Mouse (Mus musculus) stomach, embryonic 16.5 days (tissue): ENCODE measurements around the gene Mettl3. TPM values are rescaled to one million over a fixed set of nuclear protein-coding genes. Genes with fewer than 3 reads are reported as not detected.
"Not testable (repeated sequence)": the region's sequence is repeated elsewhere in the genome, so short reads cannot be mapped to it uniquely, and the experiment has no call there.

ENCODE experiments used
- ATAC-seq: fragments of 200-750 bp; cut with Nextera tagmentation; 2 replicates; pipeline ENCODE4 v1.8.0; 2017; ENCODE audit warnings: moderate number of reproducible peaks, moderate TSS enrichment; ENCODE audit not compliant: insufficient read depth, low FRiP score
- H3K27ac ChIP-seq: fragments of 300-500 bp; sonication (generic); 2 replicates; pipeline ENCODE4 v1.5.1; 2014; ENCODE audit warnings: low read length
- H3K27me3 ChIP-seq: fragments of 300-500 bp; sonication (generic); 2 replicates; pipeline ENCODE4 v1.6.1; 2014; ENCODE audit warnings: low read length, control low read depth, mixed read lengths; ENCODE audit not compliant: control insufficient read depth, insufficient read depth
- H3K36me3 ChIP-seq: fragments of 300-500 bp; sonication (generic); 2 replicates; pipeline ENCODE4 v1.6.1; 2014; ENCODE audit warnings: low read length; ENCODE audit not compliant: control insufficient read depth, insufficient read depth
- H3K4me1 ChIP-seq: fragments of 300-500 bp; sonication (generic); 2 replicates; pipeline ENCODE4 v1.6.1; 2014; ENCODE audit warnings: low read length, control low read depth, mixed read lengths; ENCODE audit not compliant: control insufficient read depth, insufficient read depth
- H3K4me2 ChIP-seq: fragments of 300-500 bp; sonication (generic); 2 replicates; pipeline ENCODE4 v1.6.1; 2014; ENCODE audit warnings: low read depth, low read length, mixed read lengths
- H3K4me3 ChIP-seq: fragments of 300-500 bp; sonication (generic); replicated peaks from 2 replicates; pipeline ENCODE4 v1.5.1; 2014; ENCODE audit warnings: mild to moderate bottlenecking, low read length
- H3K9ac ChIP-seq: fragments of 300-500 bp; sonication (generic); 2 replicates; pipeline ENCODE4 v1.6.1; 2014; ENCODE audit warnings: low read length
- H3K9me3 ChIP-seq: fragments of 300-500 bp; sonication (generic); replicated peaks from 2 replicates; pipeline ENCODE4 v1.6.1; 2016; ENCODE audit warnings: low read length, control low read depth; ENCODE audit not compliant: control insufficient read depth
- WGBS: fragments of 180-500 bp; shearing (Covaris S2); extraction: QIAGEN DNeasy Blood & Tissue Kit; methylation state at CpG from one replicate; pipeline ENCODE4 v1.1.7; 2014; 5-methylcytosine and 5-hydroxymethylcytosine counted together
- polyA plus RNA-seq: library from polyadenylated mRNA; unstranded; fragments of >200 nt; fragmentation: Nextera tagmentation; extraction: Ambion mirVana; gene quantifications from 2 replicates; pipeline ENCODE4 v1.2.1, GENCODE M21; 2015

The Mettl3 gene
- polyA plus RNA-seq, 1 experiment from 2014 or later, result 38.8 TPM

DNA sequence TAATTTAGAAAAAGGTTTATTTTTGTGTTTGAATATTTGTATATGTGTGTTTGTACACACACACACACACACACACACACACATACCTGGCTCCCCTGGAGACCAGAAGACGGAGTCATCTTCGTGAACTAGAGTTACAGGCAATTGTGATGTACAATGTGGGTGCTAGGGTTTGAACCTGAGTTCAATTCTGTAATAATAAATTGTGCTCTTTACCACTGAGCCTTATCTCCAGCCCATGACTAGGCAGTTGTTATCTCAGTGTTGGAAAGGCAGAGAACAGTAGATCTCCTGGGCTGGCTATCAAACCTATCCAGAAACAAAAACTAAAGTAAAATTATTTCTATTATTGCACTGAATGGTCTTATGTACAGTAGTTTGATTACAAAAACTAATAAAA lies 1.2 kb upstream of the Mettl3 start:
- Histone ChIP-seq H3K9ac (no peak overlapping the region), H3K9me3 (no peaks in the 10 kb centered on the region), H3K4me3 (no peak overlapping the region), H3K4me2 (no peak overlapping the region), H3K27me3 (no peaks in the 10 kb centered on the region), H3K36me3 (peaks cover 3% of the 10 kb centered on the region; the same call in 1 of the 2 replicates), H3K4me1 (0 out of 2 replicates have a peak, but pooled peaks cover 3% of the 10 kb centered on the region), H3K27ac (no peak overlapping the region)
- WGBS, result 98% methylated on average over 2 of the region's 2 CpGs
- no peak for ATAC-seq

DNA sequence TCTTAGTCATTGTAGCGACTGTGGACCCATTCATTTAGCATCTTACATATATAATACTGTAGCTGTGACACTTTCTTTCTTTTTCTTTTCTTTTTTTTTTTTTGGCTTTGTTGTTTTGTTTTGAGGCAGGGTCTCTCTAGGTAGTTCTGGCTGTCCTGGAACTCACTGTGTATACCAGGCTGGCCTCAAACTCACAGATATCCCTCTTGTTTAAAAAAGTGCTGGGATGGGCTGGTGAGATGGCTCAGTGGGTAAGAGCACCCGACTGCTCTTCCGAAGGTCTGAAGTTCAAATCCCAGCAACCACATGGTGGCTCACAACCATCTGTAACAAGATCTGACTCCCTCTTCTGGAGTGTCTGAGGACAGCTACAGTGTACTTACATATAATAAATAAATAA lies 1.4 kb downstream of the Mettl3 start:
- not testable (repeated sequence) for H3K9ac ChIP-seq, H3K4me2 ChIP-seq
- 89% methylated on average over 3 of the region's 3 CpGs for WGBS

DNA sequence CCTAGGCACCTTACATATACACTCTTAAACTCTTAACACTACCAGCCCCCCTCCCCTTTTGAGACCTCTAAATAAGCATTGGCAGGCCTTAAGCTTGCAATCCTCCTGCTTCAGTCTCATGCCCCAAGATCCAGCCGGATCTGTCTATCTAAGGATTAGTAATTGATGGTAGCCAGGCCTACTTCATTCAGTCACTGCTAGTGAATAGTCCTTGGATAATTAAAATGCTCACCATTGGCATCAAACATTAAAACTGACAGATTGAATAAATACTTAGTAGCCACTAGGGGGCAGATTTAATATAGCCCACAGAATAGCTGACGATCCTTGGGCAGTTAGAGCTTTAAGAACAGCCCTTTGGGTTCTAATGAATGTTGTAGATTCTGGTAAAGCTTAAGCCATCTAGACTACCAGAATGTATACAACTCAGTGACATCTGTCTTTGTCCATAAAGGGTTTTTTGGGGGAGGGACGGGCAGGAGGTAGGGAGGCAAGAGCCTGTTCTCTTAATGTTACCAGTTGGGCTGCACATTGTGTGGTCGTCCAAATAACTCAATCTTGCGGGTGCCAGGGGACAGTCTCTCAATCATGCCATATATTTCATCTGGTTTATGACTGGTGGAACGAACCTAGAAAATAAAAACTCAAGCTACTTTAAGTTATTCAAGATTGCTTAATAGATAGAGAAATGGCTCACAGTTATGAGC lies 9.2 kb downstream of the Mettl3 start:
- 67% methylated on average over 6 of the region's 6 CpGs for WGBS
- no peaks in the 10 kb centered on the region for H3K27me3 ChIP-seq
- H3K27ac ChIP-seq, result no peak overlapping the region
- no peaks in the 10 kb centered on the region for H3K4me1 ChIP-seq
- 0 out of 2 replicates have a peak, but pooled peaks cover 12% of the 10 kb centered on the region for H3K36me3 ChIP-seq
- peak; percentile 60; the same call in 1 of the 2 replicates for ATAC-seq
- no peak overlapping the region for H3K4me3 ChIP-seq
- no peaks in the 10 kb centered on the region for H3K9me3 ChIP-seq
- no peak overlapping the region for H3K9ac ChIP-seq
- H3K4me2 ChIP-seq, result no peak overlapping the region

More for the DNA sequence above, 1.4 kb downstream of the Mettl3 start:
- ATAC-seq, H3K27me3 ChIP-seq, H3K27ac ChIP-seq, H3K4me1 ChIP-seq, H3K36me3 ChIP-seq, H3K9me3 ChIP-seq, H3K4me3 ChIP-seq: not testable (repeated sequence)

DNA sequence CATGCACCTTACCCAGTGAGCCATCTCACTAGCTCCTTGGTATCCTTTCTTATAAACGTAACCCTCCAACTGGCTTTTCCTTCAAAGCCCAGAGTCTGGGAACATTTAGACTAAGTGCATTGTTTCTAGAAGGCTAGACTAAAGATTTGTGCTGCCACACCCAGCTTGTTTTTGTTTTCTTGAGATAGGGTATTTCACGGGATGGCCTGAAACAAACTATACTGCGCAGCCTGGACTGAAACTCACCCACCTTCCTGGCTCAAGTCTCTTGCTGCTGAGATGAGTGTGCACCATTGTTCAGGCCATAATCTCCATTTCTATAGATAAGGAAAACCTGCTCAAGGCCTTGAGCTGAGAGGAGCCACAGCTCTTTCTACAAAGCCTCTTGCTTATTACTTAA lies 20.7 kb downstream of the Mettl3 start:
- peaks cover 10% of the 10 kb centered on the region; the same call in 1 of the 2 replicates for H3K36me3 ChIP-seq
- no peak overlapping the region for H3K27ac ChIP-seq
- no peaks in the 10 kb centered on the region for H3K27me3 ChIP-seq
- no peak for ATAC-seq
- no peak overlapping the region for H3K9ac ChIP-seq
- no peaks in the 10 kb centered on the region for H3K9me3 ChIP-seq
- no peak overlapping the region for H3K4me3 ChIP-seq
- 85% methylated on average over 3 of the region's 3 CpGs for WGBS
- H3K4me1 ChIP-seq, result peaks cover 8% of the 10 kb centered on the region
- H3K4me2 ChIP-seq, result no peak overlapping the region

DNA sequence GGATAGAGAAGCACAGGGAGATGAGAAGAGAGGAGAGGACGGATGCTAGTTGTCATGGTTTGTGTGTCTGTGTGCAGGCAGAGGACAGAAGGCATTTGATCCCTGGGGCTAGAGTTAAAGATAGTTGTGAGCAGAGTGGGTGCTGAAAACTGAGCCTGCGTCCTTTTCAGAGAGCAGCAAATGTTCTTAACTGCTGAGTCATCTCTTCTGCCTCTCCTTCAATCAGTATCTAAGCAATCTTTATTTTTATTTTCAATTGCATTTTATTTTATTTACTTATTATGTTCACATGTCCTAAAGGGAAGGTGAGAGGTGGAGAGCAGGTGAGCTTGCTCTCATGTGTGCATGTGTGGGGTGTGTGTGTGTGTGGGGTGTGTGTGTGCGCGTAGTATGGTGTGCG lies 21.3 kb downstream of the Mettl3 start:
- Histone ChIP-seq H3K27ac (no peak overlapping the region), H3K4me3 (no peak overlapping the region), H3K27me3 (no peaks in the 10 kb centered on the region), H3K9me3 (no peaks in the 10 kb centered on the region), H3K4me2 (no peak overlapping the region), H3K9ac (no peak overlapping the region), H3K4me1 (peaks cover 8% of the 10 kb centered on the region), H3K36me3 (peaks cover 9% of the 10 kb centered on the region; the same call in 1 of the 2 replicates)
- WGBS, result 97% methylated on average over 5 of the region's 5 CpGs
- ATAC-seq, result no peak

DNA sequence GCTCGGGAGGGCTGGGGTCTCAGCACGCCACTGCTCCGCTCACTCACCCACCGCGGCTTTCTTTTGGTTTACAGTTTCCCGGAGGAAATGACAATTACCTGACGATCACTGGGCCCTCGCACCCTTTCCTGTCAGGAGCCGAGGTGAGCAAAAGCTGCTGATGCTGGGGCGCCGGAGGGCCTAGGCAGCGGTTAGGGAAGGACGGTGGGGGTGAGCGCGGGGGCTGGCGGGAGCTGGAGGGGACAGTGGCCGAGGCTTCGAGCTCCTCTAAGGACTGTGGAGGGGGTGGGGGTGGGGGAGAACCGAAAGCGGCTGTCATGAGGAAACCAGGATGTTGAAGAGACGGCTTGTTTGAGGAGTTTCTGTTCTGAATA lies 25.2 kb downstream of the Mettl3 start:
- Histone ChIP-seq H3K36me3 (no peaks in the 10 kb centered on the region), H3K9me3 (no peaks in the 10 kb centered on the region), H3K4me3 (peak overlapping the region; percentile 81), H3K4me2 (peak overlapping the region; percentile 65), H3K4me1 (peaks cover 8% of the 10 kb centered on the region), H3K27ac (peak overlapping the region; percentile 82), H3K27me3 (no peaks in the 10 kb centered on the region), H3K9ac (peak overlapping the region; percentile 87)
- ATAC-seq, result peak; percentile 6; the same call in 1 of the 2 replicates
- WGBS, result under 1% methylated on average over 21 of the region's 21 CpGs

DNA sequence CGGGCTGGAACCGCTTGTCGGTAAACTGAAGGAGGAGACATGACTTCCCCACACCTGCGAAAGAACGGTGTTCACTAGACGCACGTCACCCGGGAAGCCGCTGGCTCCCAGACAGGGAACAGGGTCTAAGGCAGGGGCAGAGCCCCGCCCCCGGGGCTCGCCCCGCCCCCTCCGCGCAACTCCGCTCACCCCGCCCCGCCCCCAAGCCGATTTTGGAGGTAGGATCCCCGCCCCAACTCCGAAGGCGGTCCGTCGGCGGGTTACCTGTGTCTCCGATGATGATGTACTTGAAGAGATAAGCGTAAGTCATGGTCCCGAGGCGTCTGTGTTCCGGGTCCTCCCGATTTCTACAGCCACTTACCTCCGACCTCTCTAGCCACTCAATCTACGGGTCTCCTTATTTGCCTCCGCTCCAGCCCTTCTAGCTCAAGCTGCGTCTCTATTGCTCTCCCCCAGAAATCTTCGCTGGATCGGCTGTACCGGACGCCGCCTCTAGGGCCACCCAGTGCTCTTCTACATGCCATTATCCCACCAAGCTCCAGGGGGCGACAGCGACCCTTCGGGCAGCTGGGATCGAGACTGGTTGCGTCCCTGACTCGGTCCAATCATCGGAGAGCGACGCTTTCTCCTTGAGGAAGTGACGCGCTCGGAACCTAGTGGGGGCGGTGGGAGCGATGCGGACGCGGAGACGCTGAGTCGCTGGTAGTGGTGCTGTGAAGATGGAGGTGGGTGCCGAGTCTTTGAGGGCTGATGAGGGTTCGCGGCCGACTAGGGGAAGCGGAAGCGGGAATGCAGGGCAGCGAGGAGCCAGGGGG lies 25.8 kb downstream of the Mettl3 start, which contains the start of the genes Tox4 and Rab2b:
Tox4 (plus strand) TSS at position 215 of the 815 bp plus-strand sequence.
Rab2b (minus strand) TSS at position 614 of the 815 bp plus-strand sequence.
- Histone ChIP-seq H3K36me3 (no peaks in the 10 kb centered on the region), H3K4me1 (peaks cover 8% of the 10 kb centered on the region), H3K27me3 (no peaks in the 10 kb centered on the region), H3K9me3 (no peaks in the 10 kb centered on the region), H3K27ac (peak within 1 kb of the TSS; percentile 82), H3K9ac (peak within 1 kb of the TSS; percentile 87), H3K4me2 (peak within 1 kb of the TSS; percentile 66), H3K4me3 (peak within 1 kb of the TSS; percentile 81)
- peak; percentile 99 for ATAC-seq
- WGBS, result under 1% methylated on average over 66 of the region's 66 CpGs

DNA sequence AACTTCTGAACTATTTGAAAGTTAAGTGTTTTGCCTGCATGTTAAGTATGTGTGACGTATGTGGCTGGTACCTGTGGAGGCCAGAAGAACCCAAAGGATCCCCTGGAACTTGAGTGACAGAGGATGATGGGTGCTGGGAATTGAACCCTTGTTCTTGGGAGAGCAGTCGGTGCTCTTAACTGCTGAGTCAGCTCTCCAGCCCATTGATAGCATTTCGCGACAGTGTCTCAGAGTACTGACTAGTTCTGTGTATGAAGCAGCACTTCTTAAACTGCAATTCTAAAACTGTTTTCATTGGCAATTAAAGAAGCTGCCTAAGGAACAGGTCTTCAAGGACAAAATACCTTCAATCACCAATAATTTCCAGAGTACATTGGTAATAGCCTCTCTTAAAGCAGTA lies 27.7 kb downstream of the Mettl3 start:
- Histone ChIP-seq H3K4me1 (peaks cover 8% of the 10 kb centered on the region), H3K4me3 (no peak overlapping the region), H3K36me3 (no peaks in the 10 kb centered on the region), H3K27ac (no peak overlapping the region), H3K9me3 (no peaks in the 10 kb centered on the region), H3K9ac (no peak overlapping the region), H3K4me2 (no peak overlapping the region), H3K27me3 (no peaks in the 10 kb centered on the region)
- no peak for ATAC-seq
- WGBS, result 95% methylated on average over 4 of the region's 4 CpGs

DNA sequence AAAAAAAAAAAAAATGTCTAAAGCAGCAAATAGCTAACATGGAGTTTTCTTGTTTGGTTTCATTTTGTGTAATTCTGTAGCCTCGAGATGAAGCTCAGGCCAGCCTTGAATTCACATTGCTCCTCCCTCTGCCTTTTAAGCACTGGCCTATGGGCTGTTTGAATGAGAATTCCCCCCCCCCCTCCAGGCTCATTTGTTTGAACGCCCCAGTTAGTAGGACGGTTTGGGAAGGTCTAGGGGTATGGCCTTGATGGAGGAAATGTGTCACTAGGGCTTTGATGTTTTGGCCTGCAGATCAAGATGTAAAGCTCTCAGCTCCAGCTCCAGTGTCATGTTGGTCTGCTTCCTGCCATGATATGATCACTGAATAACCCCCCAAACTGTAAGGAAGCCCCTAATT lies 32.1 kb downstream of the Mettl3 start:
- WGBS, result 68% methylated on average over 3 of the region's 3 CpGs
- Histone ChIP-seq H3K4me2 (no peak overlapping the region), H3K9me3 (no peaks in the 10 kb centered on the region), H3K4me3 (no peak overlapping the region), H3K9ac (no peak overlapping the region), H3K27me3 (no peaks in the 10 kb centered on the region), H3K36me3 (peaks cover 6% of the 10 kb centered on the region; the same call in 1 of the 2 replicates), H3K4me1 (no peaks in the 10 kb centered on the region), H3K27ac (no peak overlapping the region)
- no peak for ATAC-seq
